Mouse (Mus musculus): ENCODE results near the gene Pxt1. TPM values are rescaled to one million over a fixed set of nuclear protein-coding genes. Genes with fewer than 3 reads are reported as not detected.
A peak's percentile ranks its signal among the peaks of the same experiment; 100 is the strongest.

Pxt1 gene
- polyA plus RNA-seq, 1 experiment = not detected

- peak; percentile 89 for TF ChIP-seq CTCF (IDR thresholded peaks at IDR 0.05; ENCODE audit: extremely low read depth, insufficient read length, insufficient replicate concordance, low read depth, low read length)
- no peak for TF ChIP-seq POLR2A (IDR thresholded peaks at IDR 0.05; ENCODE audit: low read depth, low read length)
- H3K36me3 ChIP-seq (ENCODE audit: control insufficient read depth, insufficient read depth, low read length) = peaks cover 42% of the 10 kb centered on the region
- H3K4me1 ChIP-seq (ENCODE audit: control insufficient read depth, insufficient read depth, insufficient read length, low read length) = no peaks in the 10 kb centered on the region; the same call in 1 of the 2 replicates
- 30% methylated on average over 23 of the region's 23 CpGs for WGBS
- no peak overlapping the region for H3K27ac ChIP-seq (ENCODE audit: insufficient read depth, low read depth, low read length)
- no peaks in the 10 kb centered on the region for H3K27me3 ChIP-seq (ENCODE audit: control insufficient read depth, insufficient read depth, low read length)
- H3K4me3 ChIP-seq (ENCODE audit: low read depth, low read length) = no peak overlapping the region
Observed at GRCm38 (mm10) chr17:28904546-28905376, 38.9 kb downstream of the Pxt1 start.

DNA sequence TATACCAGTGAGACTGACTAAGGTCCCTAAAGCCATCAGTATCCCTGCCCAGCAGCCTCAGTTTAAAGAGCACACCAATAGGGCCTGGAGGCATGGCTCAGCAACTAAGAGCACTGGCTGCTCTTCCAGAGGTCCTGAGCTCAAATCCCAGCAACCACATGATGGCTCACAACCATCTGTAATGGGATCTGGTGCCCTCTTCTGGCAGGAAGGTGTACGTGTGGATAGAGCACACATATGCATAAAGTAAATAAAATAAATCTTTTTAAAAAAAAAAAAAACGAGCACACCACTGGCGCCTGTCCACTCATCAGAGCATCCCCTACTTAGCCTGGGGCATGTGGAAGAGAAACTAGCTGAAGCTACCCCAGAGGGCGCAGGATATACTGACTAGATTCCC, 42.1 kb downstream of the Pxt1 start:
- WGBS = 86% methylated on average over 4 of the region's 4 CpGs
- no peak for TF ChIP-seq POLR2A (IDR thresholded peaks at IDR 0.05; ENCODE audit: low read depth, low read length)
- 0 out of 2 replicates have a peak, but pooled peaks have one; percentile 19 for TF ChIP-seq CTCF (IDR thresholded peaks at IDR 0.05; ENCODE audit: extremely low read depth, insufficient read length, insufficient replicate concordance, low read depth, low read length)
- no peak overlapping the region for H3K4me3 ChIP-seq (ENCODE audit: low read depth, low read length)

GRCm38 (mm10) chr17:28899427-28899826, 44.2 kb downstream of the Pxt1 start:
- H3K36me3 ChIP-seq (ENCODE audit: control insufficient read depth, insufficient read depth, low read length) = peaks cover 41% of the 10 kb centered on the region
- peak overlapping the region; percentile 13; the same call in 1 of the 2 replicates for H3K27ac ChIP-seq (ENCODE audit: insufficient read depth, low read depth, low read length)
- H3K4me3 ChIP-seq (ENCODE audit: low read depth, low read length) = no peak overlapping the region
- no peaks in the 10 kb centered on the region for H3K27me3 ChIP-seq (ENCODE audit: control insufficient read depth, insufficient read depth, low read length)
- H3K4me1 ChIP-seq (ENCODE audit: control insufficient read depth, insufficient read depth, insufficient read length, low read length) = no peaks in the 10 kb centered on the region; the same call in none of the 2 replicates
- WGBS = 83% methylated on average over 19 of the region's 19 CpGs
- TF ChIP-seq CTCF (IDR thresholded peaks at IDR 0.05; ENCODE audit: extremely low read depth, insufficient read length, insufficient replicate concordance, low read depth, low read length) = no peak
- no peak for TF ChIP-seq POLR2A (IDR thresholded peaks at IDR 0.05; ENCODE audit: low read depth, low read length)

More for the DNA sequence above, 42.1 kb downstream of the Pxt1 start:
- Histone ChIP-seq H3K27ac (ENCODE audit: insufficient read depth, low read depth, low read length) (no peak overlapping the region), H3K27me3 (ENCODE audit: control insufficient read depth, insufficient read depth, low read length) (no peaks in the 10 kb centered on the region), H3K36me3 (ENCODE audit: control insufficient read depth, insufficient read depth, low read length) (peaks cover 45% of the 10 kb centered on the region), H3K4me1 (ENCODE audit: control insufficient read depth, insufficient read depth, insufficient read length, low read length) (no peaks in the 10 kb centered on the region; the same call in 1 of the 2 replicates)

GRCm38 (mm10) chr17:28898249-28898648, 45.4 kb downstream of the Pxt1 start:
- H3K27ac ChIP-seq (ENCODE audit: insufficient read depth, low read depth, low read length) = no peak overlapping the region
- H3K27me3 ChIP-seq (ENCODE audit: control insufficient read depth, insufficient read depth, low read length) = no peaks in the 10 kb centered on the region
- H3K4me3 ChIP-seq (ENCODE audit: low read depth, low read length) = no peak overlapping the region
- 60% methylated on average over 5 of the region's 5 CpGs for WGBS
- TF ChIP-seq CTCF (IDR thresholded peaks at IDR 0.05; ENCODE audit: extremely low read depth, insufficient read length, insufficient replicate concordance, low read depth, low read length) (no peak), POLR2A (IDR thresholded peaks at IDR 0.05; ENCODE audit: low read depth, low read length) (no peak)
- H3K36me3 ChIP-seq (ENCODE audit: control insufficient read depth, insufficient read depth, low read length) = peaks cover 35% of the 10 kb centered on the region
- no peaks in the 10 kb centered on the region; the same call in none of the 2 replicates for H3K4me1 ChIP-seq (ENCODE audit: control insufficient read depth, insufficient read depth, insufficient read length, low read length)

- Histone ChIP-seq H3K36me3 (ENCODE audit: control insufficient read depth, insufficient read depth, low read length) (peaks cover 31% of the 10 kb centered on the region), H3K4me1 (ENCODE audit: control insufficient read depth, insufficient read depth, insufficient read length, low read length) (no peaks in the 10 kb centered on the region; the same call in none of the 2 replicates), H3K27me3 (ENCODE audit: control insufficient read depth, insufficient read depth, low read length) (no peaks in the 10 kb centered on the region), H3K27ac (ENCODE audit: insufficient read depth, low read depth, low read length) (no peak overlapping the region), H3K4me3 (ENCODE audit: low read depth, low read length) (no peak overlapping the region)
- WGBS = 86% methylated on average over 5 of the region's 5 CpGs
- TF ChIP-seq POLR2A (IDR thresholded peaks at IDR 0.05; ENCODE audit: low read depth, low read length) (no peak), CTCF (IDR thresholded peaks at IDR 0.05; ENCODE audit: extremely low read depth, insufficient read length, insufficient replicate concordance, low read depth, low read length) (no peak)
Observed at GRCm38 (mm10) chr17:28897817-28898216, 45.8 kb downstream of the Pxt1 start.

- Histone ChIP-seq H3K4me3 (ENCODE audit: low read depth, low read length) (no peak overlapping the region), H3K27me3 (ENCODE audit: control insufficient read depth, insufficient read depth, low read length) (no peaks in the 10 kb centered on the region), H3K36me3 (ENCODE audit: control insufficient read depth, insufficient read depth, low read length) (peaks cover 21% of the 10 kb centered on the region), H3K27ac (ENCODE audit: insufficient read depth, low read depth, low read length) (no peak overlapping the region), H3K4me1 (ENCODE audit: control insufficient read depth, insufficient read depth, insufficient read length, low read length) (no peaks in the 10 kb centered on the region; the same call in none of the 2 replicates)
- WGBS = 92% methylated on average over 11 of the region's 11 CpGs
- TF ChIP-seq CTCF (IDR thresholded peaks at IDR 0.05; ENCODE audit: extremely low read depth, insufficient read length, insufficient replicate concordance, low read depth, low read length) (no peak), POLR2A (IDR thresholded peaks at IDR 0.05; ENCODE audit: low read depth, low read length) (no peak)
Observed at GRCm38 (mm10) chr17:28896095-28896780, 47.4 kb downstream of the Pxt1 start.

All from small intestine, adult 2 months (tissue).